Mouse (Mus musculus): Measurements from ENCODE around the gene Atp6ap1l.

DNA sequence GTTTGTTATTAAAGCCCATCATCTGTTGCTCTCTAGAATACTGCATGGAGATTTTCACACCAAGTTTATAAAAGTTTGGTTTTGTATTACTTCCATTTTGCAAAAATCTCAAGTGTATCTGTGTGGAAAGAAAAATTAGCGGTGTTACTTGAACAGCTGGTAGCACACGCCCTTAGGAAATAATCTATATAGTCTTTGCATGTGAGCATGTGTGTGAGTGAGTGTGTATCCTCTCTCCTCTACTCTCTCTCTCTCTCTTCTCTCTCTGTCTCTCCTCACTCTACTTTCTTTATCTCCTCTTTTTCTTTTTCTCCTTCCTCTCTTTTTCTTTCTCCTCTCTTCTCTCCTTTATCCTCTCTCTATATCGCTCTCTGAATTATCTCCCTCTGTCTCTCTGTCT is 61.7 kb downstream of the Atp6ap1l start:
- TF ChIP-seq CTCF (IDR thresholded peaks at IDR 0.05; ENCODE audit: low read depth) (no peak), EP300 (optimal IDR thresholded peaks at IDR 0.05) (no peak)
